Mouse (Mus musculus) heart, embryonic 15.5 days (tissue): ENCODE results near the gene Olfr649. TPM values are rescaled to one million over a fixed set of nuclear protein-coding genes. Genes with fewer than 3 reads are reported as not detected.

Experiments
- ATAC-seq: fragments of 200-750 bp; cut with Nextera tagmentation; replicated peaks from 2 replicates; pipeline ENCODE4 v1.8.0; 2017; ENCODE audit warnings: low read depth, moderate TSS enrichment; ENCODE audit not compliant: insufficient number of reproducible peaks, insufficient read depth, low FRiP score
- H3K27ac ChIP-seq: fragments of 300-500 bp; sonication (generic); 2 replicates; pipeline ENCODE4 v1.5.1; 2015; ENCODE audit warnings: mild to moderate bottlenecking, inconsistent platforms
- H3K27me3 ChIP-seq: fragments of 300-500 bp; sonication (generic); 2 replicates; pipeline ENCODE4 v1.6.1; 2015; ENCODE audit warnings: inconsistent platforms
- H3K36me3 ChIP-seq: fragments of 300-500 bp; sonication (generic); 2 replicates; pipeline ENCODE4 v1.6.1; 2015; ENCODE audit warnings: mild to moderate bottlenecking, inconsistent platforms
- H3K4me1 ChIP-seq: fragments of 300-500 bp; sonication (generic); replicated peaks from 2 replicates; pipeline ENCODE4 v1.6.1; 2015; ENCODE audit warnings: inconsistent platforms
- H3K4me2 ChIP-seq: fragments of 300-500 bp; sonication (generic); 2 replicates; pipeline ENCODE4 v1.6.1; 2015; ENCODE audit warnings: inconsistent platforms, mild to moderate bottlenecking, moderate library complexity
- H3K4me3 ChIP-seq: fragments of 300-500 bp; sonication (generic); 2 replicates; pipeline ENCODE4 v1.5.1; 2015; ENCODE audit warnings: mild to moderate bottlenecking, inconsistent platforms
- H3K9ac ChIP-seq: fragments of 300-500 bp; sonication (generic); 2 replicates; pipeline ENCODE4 v1.6.1; 2015; ENCODE audit warnings: mild to moderate bottlenecking, inconsistent platforms
- H3K9me3 ChIP-seq: fragments of 300-500 bp; sonication (generic); replicated peaks from 2 replicates; pipeline ENCODE4 v1.6.1; 2016; ENCODE audit warnings: inconsistent platforms
- WGBS: fragments of 180-500 bp; shearing (Covaris S2); methylation state at CpG from one replicate; pipeline ENCODE4 v1.1.7; 2015; ENCODE audit warnings: mixed read lengths; 5-methylcytosine and 5-hydroxymethylcytosine counted together
- polyA plus RNA-seq: library from polyadenylated mRNA; unstranded; fragments of >200 nt; fragmentation: Nextera tagmentation; extraction: Ambion mirVana; gene quantifications from 2 replicates; pipeline ENCODE4 v1.2.1, GENCODE M21; 2015

Olfr649 gene
- polyA plus RNA-seq, 1 experiment from 2014 or later, result not detected

- Histone ChIP-seq H3K4me3 (no peak within 1 kb of the TSS), H3K27me3 (no peaks in the 10 kb centered on the region), H3K4me2 (no peak within 1 kb of the TSS), H3K4me1 (no peaks in the 10 kb centered on the region), H3K9ac (no peak within 1 kb of the TSS), H3K36me3 (no peaks in the 10 kb centered on the region), H3K27ac (no peak within 1 kb of the TSS), H3K9me3 (no peaks in the 10 kb centered on the region)
- no peak for ATAC-seq
- 83% methylated on average over 2 of the region's 2 CpGs for WGBS
These were observed 12.5 kb downstream of the Olfr649 start, which contains the start of gene Olfr648 for GRCm38 (mm10) chr7:104183292-104183691. Gene Olfr648 (minus strand): TSS chr7:104183392.

DNA sequence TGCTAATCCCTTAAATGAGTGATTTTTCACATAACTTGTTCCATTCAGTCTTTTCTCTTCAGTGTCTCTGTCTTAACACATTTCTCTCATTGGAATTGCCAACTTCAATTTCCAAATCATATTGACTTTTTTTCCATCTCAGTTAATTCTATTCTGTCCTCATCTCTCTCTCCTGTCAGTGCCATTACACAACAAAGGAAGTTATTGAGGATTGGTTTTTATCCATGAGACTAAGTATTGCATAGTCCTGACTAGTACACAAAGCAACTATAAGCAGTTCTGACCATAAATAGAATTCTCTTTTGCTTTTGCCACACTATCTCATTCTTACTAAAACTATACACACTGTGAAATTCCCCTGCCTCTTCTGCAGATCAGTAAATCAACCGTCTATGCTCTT is 16.7 kb downstream of the Olfr649 start:
- H3K9ac ChIP-seq, result no peak overlapping the region
- H3K4me3 ChIP-seq, result no peak overlapping the region
- H3K27me3 ChIP-seq, result no peaks in the 10 kb centered on the region
- H3K4me1 ChIP-seq, result no peaks in the 10 kb centered on the region
- no peak overlapping the region for H3K4me2 ChIP-seq
- no peaks in the 10 kb centered on the region for H3K36me3 ChIP-seq
- no peak overlapping the region for H3K27ac ChIP-seq
- no peak for ATAC-seq
- WGBS, result 68% methylated on average over 1 of the region's 1 CpGs
- no peaks in the 10 kb centered on the region for H3K9me3 ChIP-seq

DNA sequence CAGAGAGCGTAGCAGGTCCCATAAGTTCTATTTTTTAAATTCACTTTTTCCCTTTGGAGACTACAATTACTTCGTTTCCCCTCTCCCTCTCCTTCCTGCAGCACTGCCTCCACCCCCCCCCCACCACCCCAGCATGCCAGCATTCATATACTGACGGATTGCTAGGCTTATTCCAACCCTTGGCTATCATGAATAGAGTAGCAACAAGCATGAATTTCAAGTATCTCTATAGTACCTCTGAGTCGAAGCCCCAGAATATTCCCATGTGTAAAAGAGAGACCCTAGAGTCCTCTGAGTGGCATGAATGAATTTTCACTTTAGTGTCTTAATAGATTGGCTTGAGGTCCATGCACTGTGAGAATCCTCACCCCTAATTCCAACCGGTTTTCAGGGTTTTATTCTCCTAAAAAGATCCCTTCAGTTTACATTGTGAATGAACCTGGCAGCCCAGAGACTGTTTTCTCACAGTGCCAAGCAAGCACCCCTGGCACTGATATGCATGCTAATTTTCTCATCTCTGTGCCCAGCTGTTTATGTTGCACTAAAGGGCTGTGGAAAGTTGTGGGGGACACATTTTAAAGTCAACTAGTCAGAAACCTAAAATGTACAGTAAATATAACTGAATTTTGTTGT is 17.2 kb downstream of the Olfr649 start:
- no peak for ATAC-seq
- Histone ChIP-seq H3K4me2 (no peak overlapping the region), H3K9me3 (no peaks in the 10 kb centered on the region), H3K27ac (no peak overlapping the region), H3K4me3 (no peak overlapping the region), H3K36me3 (no peaks in the 10 kb centered on the region), H3K9ac (no peak overlapping the region), H3K4me1 (no peaks in the 10 kb centered on the region), H3K27me3 (no peaks in the 10 kb centered on the region)
- WGBS, result 63% methylated on average over 5 of the region's 5 CpGs

GRCm38 (mm10) chr7:104175085-104175484 is 20.7 kb downstream of the Olfr649 start:
- Histone ChIP-seq H3K27me3 (no peaks in the 10 kb centered on the region), H3K4me1 (no peaks in the 10 kb centered on the region), H3K36me3 (no peaks in the 10 kb centered on the region), H3K9me3 (no peaks in the 10 kb centered on the region), H3K27ac (no peak overlapping the region), H3K4me3 (no peak overlapping the region), H3K9ac (no peak overlapping the region), H3K4me2 (no peak overlapping the region)
- no peak for ATAC-seq
- WGBS, result 62% methylated on average over 1 of the region's 1 CpGs

DNA sequence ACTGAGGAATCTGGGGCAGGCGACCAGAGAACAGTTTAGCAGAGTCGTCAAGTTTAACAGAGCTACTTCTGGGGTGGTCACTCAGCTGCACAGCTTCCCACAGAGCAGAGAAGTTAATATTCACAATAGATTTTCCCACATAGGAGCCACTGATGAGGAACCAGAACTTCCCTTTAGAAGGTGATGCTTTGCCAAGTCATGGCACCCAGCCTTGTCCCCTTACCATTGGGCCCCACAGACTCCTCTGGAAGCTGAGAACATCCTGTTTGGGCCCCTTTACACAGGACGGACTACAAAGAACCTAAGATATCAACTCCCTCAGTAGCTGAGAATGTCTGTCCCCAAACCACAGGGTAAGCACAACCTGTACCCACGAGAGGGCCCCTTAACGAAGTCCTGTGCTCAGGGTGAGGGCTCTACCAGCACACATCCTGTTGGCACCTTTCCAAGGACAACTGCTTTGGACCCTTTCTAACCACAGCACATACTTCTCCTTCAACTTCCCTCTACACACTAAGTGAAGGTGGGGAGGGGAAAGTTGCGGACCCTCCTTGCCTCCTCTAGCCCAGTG is 26.1 kb downstream of the Olfr649 start:
- no peaks in the 10 kb centered on the region; the same call in 1 of the 2 replicates for H3K4me1 ChIP-seq
- no peak overlapping the region for H3K4me3 ChIP-seq
- H3K9ac ChIP-seq, result no peak overlapping the region
- WGBS, result 59% methylated on average over 6 of the region's 6 CpGs
- no peak for ATAC-seq
- no peaks in the 10 kb centered on the region for H3K9me3 ChIP-seq
- H3K27ac ChIP-seq, result no peak overlapping the region
- H3K27me3 ChIP-seq, result no peaks in the 10 kb centered on the region
- H3K4me2 ChIP-seq, result no peak overlapping the region
- no peaks in the 10 kb centered on the region for H3K36me3 ChIP-seq

DNA sequence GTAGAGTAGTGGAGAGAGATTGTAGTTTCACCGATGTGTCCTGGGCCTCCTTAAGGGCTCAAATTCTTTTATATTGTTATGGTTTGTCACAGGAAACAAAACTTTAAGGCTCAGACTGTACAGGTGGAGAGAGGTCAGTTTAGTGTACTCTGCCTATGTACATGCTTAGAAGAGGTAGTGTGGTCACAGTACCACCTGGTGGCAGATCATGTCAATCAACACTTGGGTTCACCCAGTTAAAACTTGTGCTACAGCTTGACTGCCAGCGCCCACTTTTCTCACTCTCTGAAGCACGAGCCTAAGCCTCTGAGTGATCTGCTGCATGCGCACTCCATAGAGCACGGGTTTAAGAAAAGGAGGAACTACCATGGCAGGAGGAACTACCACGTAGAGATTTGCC is 28.7 kb downstream of the Olfr649 start:
- H3K9ac ChIP-seq, result no peak overlapping the region
- H3K4me3 ChIP-seq, result no peak overlapping the region
- ATAC-seq, result no peak
- no peaks in the 10 kb centered on the region for H3K36me3 ChIP-seq
- no peaks in the 10 kb centered on the region for H3K27me3 ChIP-seq
- 70% methylated on average over 6 of the region's 6 CpGs for whole genome bisulfite sequencing
- H3K4me2 ChIP-seq, result no peak overlapping the region
- H3K9me3 ChIP-seq, result no peaks in the 10 kb centered on the region
- no peak overlapping the region for H3K27ac ChIP-seq
- no peaks in the 10 kb centered on the region; the same call in 1 of the 2 replicates for H3K4me1 ChIP-seq

- Histone ChIP-seq H3K27ac (no peak within 1 kb of the TSS), H3K9ac (no peak within 1 kb of the TSS), H3K4me1 (no peaks in the 10 kb centered on the region), H3K4me3 (no peak within 1 kb of the TSS), H3K27me3 (no peaks in the 10 kb centered on the region), H3K36me3 (no peaks in the 10 kb centered on the region), H3K4me2 (no peak within 1 kb of the TSS), H3K9me3 (no peaks in the 10 kb centered on the region)
- WGBS, result 85% methylated on average over 2 of the region's 2 CpGs
- ATAC-seq, result no peak
These were observed 45.3 kb downstream of the Olfr649 start, which contains the start of gene Ubqlnl for GRCm38 (mm10) chr7:104150456-104150855. Gene Ubqlnl (minus strand): TSS chr7:104150556.

DNA sequence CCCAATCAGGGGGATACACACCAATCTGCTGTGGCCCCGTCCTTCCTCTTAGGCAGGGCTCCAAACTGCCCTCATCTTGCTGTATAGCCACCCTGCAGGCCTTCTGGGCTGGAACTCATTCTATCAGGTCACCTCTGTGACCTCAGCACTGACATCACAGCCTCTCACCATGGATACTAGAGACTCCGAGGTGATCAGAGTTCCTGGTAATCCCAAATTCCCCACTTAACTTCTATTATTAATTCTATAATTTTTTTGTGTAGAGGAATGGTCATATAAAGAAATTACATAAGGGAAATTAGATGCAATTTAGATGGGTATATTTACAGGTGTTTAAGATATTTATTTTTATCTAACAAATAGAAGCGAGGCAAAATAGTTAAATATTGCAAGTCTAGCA is 52.6 kb downstream of the Olfr649 start, which contains the start of gene Ubqln3:
Gene Ubqln3 (minus strand): TSS at position 101 of the 400 bp plus-strand sequence.
- no peaks in the 10 kb centered on the region for H3K36me3 ChIP-seq
- no peak for ATAC-seq
- H3K27me3 ChIP-seq, result no peaks in the 10 kb centered on the region
- WGBS, result 69% methylated on average over 3 of the region's 3 CpGs
- H3K9me3 ChIP-seq, result no peaks in the 10 kb centered on the region
- no peak within 1 kb of the TSS for H3K4me2 ChIP-seq
- H3K4me3 ChIP-seq, result no peak within 1 kb of the TSS
- no peaks in the 10 kb centered on the region for H3K4me1 ChIP-seq
- no peak within 1 kb of the TSS for H3K9ac ChIP-seq
- H3K27ac ChIP-seq, result no peak within 1 kb of the TSS

Other genes starting within 250 kb of the Olfr649 start
- not detected in 2 replicates for gene Olfr635, start 224.8 kb downstream of the Olfr649 start, polyA plus RNA-seq
- gene Olfr638, start 197.2 kb downstream of the Olfr649 start, polyA plus RNA-seq, result not detected in 2 replicates
- gene Olfr639, start 178.7 kb downstream of the Olfr649 start, polyA plus RNA-seq, result not detected in 2 replicates
- not detected in 2 replicates for gene Olfr640, start 170.4 kb downstream of the Olfr649 start, polyA plus RNA-seq
- gene Olfr641, start 160.5 kb downstream of the Olfr649 start, polyA plus RNA-seq, result not detected in 2 replicates
- not detected in 2 replicates for gene Olfr642, start 143.3 kb downstream of the Olfr649 start, polyA plus RNA-seq
- gene 4930516K23Rik, start 134.5 kb downstream of the Olfr649 start, polyA plus RNA-seq, result not detected in 2 replicates
- not detected in 2 replicates for gene Olfr644, start 124.1 kb downstream of the Olfr649 start, polyA plus RNA-seq
- gene Olfr645, start 110.5 kb downstream of the Olfr649 start, polyA plus RNA-seq, result not detected in 2 replicates
- gene Olfr646, start 91.1 kb downstream of the Olfr649 start, polyA plus RNA-seq, result not detected in 2 replicates
- not detected in 2 replicates for gene Ubqln5, start 66.2 kb downstream of the Olfr649 start, polyA plus RNA-seq
- gene Olfr643, start 58.6 kb downstream of the Olfr649 start, polyA plus RNA-seq, result not detected in 2 replicates
- gene Ubqln3, start 52.7 kb downstream of the Olfr649 start, polyA plus RNA-seq, result not detected in 2 replicates
- gene Ubqlnl, start 45.4 kb downstream of the Olfr649 start, polyA plus RNA-seq, result not detected in 2 replicates
- gene Olfm5, start 31.2 kb downstream of the Olfr649 start, polyA plus RNA-seq, result 0.18 TPM in 1 of 2 replicates, not detected in the other
- gene Olfr648, start 12.6 kb downstream of the Olfr649 start, polyA plus RNA-seq, result 0.16 and 0.25 TPM in 2 replicates
- 1.7 and 1.9 TPM in 2 replicates for gene Trim6, start 22.8 kb upstream of the Olfr649 start, polyA plus RNA-seq
- gene Trim34a, start 48.5 kb upstream of the Olfr649 start, polyA plus RNA-seq, result 2.7 and 3.0 TPM in 2 replicates
- gene Trim5, start 92.1 kb upstream of the Olfr649 start, polyA plus RNA-seq, result 0.48 and 0.72 TPM in 2 replicates
- 8.6 and 10.1 TPM in 2 replicates for gene Trim12a, start 119.5 kb upstream of the Olfr649 start, polyA plus RNA-seq
- gene Trim34b, start 133.5 kb upstream of the Olfr649 start, polyA plus RNA-seq, result 0.08 and 0.15 TPM in 2 replicates
- 2.7 and 3.1 TPM in 2 replicates for gene Trim12c, start 157.4 kb upstream of the Olfr649 start, polyA plus RNA-seq
- 0.18 TPM in 2 replicates for gene Trim30b, start 173.9 kb upstream of the Olfr649 start, polyA plus RNA-seq
- gene Trim30c, start 204.9 kb upstream of the Olfr649 start, polyA plus RNA-seq, result 0.11 and 0.23 TPM in 2 replicates